Mouse (Mus musculus): ENCODE results near the gene Hspd1.
"Not testable (repeated sequence)": the region's sequence is repeated elsewhere in the genome, so short reads cannot be mapped to it uniquely, and the experiment has no call there.

Gene Hspd1

DNA sequence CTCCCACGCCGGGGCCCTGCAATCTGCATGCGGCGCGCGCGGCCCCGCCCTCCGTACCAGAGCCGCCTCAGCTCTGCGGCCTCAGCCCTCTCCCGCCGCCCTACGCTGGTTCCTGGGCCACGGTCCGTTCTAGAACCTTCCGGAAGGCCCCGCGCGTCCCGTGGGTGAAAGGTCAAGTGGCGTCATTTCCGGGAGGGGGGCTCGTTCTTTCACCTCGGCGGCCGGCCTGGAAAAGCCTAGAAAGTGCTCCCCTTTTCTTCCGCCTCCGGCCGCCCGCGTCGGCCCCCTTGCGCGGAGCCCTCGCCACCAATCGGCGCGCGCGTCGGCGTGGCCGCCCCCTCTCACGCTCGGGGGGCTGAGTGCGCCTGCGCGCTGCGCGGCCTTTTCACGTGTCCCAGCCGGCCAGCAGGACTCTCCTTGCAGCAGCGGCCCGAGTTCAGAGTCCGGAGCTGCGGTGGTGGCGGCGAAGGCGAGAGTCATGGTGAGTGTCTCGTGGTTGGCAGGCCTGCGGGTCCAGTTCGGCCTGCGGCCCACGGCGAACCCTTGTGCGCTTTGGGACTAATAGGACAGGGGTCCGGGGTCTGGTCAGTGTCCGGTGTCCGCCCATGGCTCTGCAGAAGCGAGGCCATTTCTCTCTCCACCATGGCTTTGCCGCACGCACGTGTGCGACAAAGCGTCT lies at the start of gene Hspd1, which contains the start of gene Hspe1:
TSS of gene Hspd1 (minus strand) at position 312 of the 679 bp plus-strand sequence.
TSS of gene Hspe1 (plus strand) at position 201 of the 679 bp plus-strand sequence.
- peak; percentile 97 for DNase-seq (ENCODE audit: low spot score)

- DNase-seq (ENCODE audit: low spot score): no peak
Measured at GRCm38 (mm10) chr1:55135846-55136245, 47.8 kb upstream of the Hspd1 start.

GRCm38 (mm10) chr1:55134301-55134700 lies 46.3 kb upstream of the Hspd1 start:
- no peak for DNase-seq (ENCODE audit: low spot score)

- DNase-seq (ENCODE audit: low spot score): no peak
Measured at GRCm38 (mm10) chr1:55133173-55133572, 45.1 kb upstream of the Hspd1 start.

- no peak for DNase-seq (ENCODE audit: low spot score)
Measured at GRCm38 (mm10) chr1:55132308-55132707, 44.3 kb upstream of the Hspd1 start.

DNA sequence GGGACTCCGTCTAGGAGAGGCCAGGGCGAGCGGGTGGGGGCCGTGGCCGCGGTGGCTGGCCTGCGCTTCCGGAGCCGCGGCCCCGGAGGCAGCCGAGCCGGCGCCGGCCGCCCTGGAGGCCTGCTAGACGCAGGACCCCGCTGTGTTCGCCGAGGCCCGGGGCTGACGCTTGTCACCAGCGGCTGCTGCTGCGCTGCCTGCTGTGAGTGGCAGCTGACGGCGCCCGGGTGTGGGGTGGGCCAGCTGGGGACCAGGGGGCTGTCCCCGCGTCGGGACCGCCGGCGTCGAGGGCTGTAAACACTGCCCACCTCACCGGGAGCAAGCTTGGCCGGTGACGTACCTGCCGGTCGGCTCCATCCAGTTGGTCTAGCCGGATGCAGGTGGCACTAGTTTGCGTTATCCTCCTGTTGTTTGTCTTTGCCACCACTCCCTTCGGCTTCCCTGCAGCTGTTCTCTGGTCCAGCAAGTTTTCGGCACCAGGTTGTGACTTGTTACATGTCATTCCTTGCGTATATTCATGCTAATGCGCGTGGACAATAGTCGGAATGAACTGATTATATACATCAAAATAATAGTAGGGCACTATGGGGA lies 43.5 kb upstream of the Hspd1 start:
- no peak for DNase-seq (ENCODE audit: low spot score)

GRCm38 (mm10) chr1:55130943-55131401 lies 42.9 kb upstream of the Hspd1 start, which contains the start of gene Mob4:
Gene Mob4, plus strand, starts transcription at chr1:55131231.
- DNase-seq (ENCODE audit: low spot score): peak; percentile 87

DNA sequence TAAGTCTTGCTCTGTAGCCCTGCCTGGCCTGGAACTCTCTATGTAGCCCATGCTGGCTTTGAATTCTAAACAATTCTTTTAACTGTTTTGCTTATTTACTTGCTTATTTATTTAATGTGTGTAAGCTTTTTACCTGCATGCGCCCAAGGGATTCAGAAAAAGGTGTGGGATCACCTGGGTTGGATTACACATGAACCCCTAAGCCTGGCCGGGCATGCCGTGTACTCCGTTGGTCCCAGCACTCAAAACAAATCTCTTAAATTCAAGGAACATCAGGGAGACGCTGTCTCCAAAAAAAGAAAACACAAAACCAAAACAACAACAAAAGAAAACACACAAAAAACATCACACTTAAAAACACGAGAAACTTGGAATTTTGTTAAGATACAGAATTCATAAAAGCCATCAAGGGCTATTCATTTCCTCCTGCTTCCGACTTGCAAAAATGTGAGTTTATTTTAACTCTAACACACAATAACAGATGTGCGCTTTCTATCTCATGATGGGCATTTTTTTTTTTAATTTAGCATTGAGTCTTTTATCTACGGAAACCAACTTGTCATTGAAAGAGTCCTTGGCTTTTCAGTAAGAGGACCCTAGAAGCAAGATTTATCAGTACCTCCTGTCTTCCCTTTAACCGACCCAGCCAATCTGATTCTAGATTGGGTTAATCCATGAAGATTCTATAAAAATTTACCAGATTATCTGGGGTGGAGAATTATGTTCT lies 42.3 kb upstream of the Hspd1 start:
- DNase-seq (ENCODE audit: low spot score): no peak

GRCm38 (mm10) chr1:55129716-55130115 lies 41.7 kb upstream of the Hspd1 start:
- DNase-seq (ENCODE audit: low spot score): no peak

- DNase-seq (ENCODE audit: low spot score): not testable (repeated sequence)
Measured at GRCm38 (mm10) chr1:55124136-55124535, 36.1 kb upstream of the Hspd1 start.

DNA sequence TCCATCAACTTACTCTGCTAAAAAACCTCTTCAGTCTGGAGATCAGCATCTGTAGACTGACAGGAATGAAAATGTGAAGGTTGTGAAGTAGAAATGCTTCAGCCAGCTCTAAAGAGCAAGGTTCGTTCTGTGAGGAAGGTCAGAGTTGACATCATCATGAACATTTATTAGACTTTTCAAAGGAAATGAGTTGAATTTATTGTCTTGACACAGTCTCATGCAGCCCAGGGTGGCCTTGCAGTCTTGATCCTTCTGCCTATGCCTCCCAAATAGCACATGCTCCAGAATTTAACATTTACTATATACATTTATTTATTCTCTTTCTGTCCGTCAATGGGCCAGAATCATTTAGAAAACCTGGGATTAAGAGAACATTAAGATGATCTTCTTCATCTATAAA lies 35.5 kb upstream of the Hspd1 start:
- DNase-seq (ENCODE audit: low spot score): no peak

DNA sequence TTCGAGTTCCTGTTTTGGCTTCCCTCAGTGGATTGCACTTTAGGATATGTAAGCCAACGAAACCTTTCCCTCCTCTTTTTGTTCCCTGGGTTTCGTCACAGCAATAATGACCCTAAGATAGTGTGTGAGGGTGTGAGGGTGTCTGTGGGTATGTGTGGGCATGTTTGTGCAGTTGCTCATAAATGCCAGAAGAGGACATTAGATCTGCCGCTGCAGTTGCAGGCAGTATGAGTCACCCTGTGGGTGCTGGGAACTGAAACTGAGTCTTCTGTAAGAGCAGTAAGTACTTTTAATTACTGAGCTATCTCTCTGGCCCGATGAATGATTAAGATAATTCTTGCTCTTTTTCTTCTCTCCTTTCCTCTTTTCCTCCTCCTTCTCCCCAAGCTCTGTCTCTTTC lies 35.0 kb upstream of the Hspd1 start:
- DNase-seq (ENCODE audit: low spot score): no peak

DNA sequence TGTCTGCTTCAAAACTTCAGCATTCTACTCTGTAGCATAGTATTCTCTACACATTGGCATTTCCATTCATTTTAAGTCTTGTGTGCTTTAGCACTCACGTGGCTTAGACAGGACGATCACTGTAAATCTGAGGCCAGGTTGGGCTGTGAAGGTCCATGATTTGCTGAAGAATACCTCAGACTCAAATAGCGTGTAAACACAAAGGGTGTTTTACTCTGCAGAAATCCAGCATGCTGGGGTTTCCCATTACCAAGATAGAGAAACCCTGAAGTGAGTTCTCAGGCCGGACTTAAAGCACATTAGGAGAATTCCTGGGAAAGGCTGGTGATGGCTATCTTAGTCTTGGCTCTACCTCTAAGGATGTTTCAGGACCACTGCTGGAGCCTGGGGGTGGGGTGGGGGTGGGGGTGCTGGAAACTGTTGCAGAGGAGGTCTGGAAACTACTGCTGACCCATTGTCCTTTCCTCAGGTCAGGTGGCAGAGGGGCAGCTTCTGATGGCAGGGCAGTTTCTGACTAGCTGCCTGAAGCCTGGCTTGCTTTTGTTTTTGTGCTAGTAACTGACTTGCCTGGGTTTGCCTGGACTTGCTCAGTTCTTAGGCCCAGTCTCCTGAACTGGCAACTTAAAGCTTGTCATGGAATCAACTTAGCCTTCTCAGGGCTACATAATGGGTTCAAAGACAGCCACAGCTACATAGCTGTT lies 21.2 kb upstream of the Hspd1 start:
- DNase-seq (ENCODE audit: low spot score): no peak

- DNase-seq (ENCODE audit: low spot score): no peak
Measured at GRCm38 (mm10) chr1:55108473-55108872, 20.4 kb upstream of the Hspd1 start.

- no peak for DNase-seq (ENCODE audit: low spot score)
Measured at GRCm38 (mm10) chr1:55107644-55108043, 19.6 kb upstream of the Hspd1 start.

- no peak for DNase-seq (ENCODE audit: low spot score)
Measured at GRCm38 (mm10) chr1:55106919-55107585, 19.0 kb upstream of the Hspd1 start.

DNA sequence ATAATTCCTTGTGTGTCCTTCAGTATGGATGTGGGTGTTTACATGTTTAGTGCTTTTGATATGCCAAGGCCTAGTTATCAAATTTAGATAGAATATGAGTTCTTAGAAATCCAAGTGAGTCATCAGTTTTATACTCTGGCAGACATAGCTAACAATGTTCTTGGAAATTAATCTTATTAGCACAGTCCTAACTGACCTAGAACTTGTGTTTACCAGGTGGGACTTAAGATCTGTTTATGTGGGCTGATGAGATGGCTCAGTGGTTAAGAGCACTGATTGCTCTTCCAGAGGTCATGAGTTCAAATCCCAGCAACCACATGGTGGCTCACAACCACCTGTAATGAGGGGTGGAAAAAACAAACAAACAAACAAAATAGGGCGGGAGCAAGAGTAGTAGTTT lies 4.4 kb upstream of the Hspd1 start:
- DNase-seq (ENCODE audit: low spot score): no peak

DNA sequence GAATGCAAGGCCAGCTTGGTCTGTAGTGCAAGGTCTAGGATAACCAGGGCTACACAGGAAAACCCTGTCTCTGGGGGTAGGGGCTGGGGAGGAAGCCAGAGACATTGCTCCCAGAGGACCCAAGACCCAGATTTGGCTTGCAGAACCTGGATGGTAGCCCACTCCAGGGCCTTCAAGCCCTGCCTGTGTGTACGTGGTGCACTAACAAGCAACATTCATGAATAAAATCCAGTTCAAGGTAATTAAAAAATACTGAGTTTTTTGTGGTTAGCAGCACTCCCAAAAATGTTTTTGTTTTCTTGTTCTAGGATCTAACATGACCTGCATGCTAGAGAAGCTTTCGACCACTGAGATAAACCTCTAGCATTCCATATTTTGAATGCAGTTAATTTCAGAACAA lies 4.0 kb upstream of the Hspd1 start:
- DNase-seq (ENCODE audit: low spot score): peak; percentile 48

DNA sequence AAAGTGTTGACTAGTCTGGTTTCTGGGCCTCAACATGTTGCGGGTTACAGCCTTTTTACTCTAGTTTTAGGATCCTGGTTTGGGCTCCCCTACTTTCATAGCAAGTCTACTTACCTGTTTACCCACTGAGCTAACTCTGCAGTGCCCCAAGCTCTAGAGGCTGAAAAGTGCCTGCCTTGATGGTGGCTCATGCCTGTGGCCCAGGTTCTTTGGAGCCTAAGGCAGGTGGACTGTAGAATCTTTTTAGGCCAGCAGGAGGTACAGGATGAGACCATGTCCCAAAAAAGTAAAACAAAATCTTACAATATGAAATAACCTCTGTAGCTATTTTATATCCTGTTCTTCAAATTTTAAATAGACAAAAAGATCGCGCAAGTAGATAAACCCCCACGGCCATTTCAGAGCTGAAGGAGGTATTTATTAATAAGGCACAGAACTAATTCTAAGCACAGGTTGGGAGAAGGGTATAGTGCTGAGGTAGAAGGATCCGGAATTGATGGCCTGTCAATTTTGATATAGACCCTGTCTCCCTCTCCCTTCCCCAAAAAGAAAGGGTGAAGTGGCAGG lies 1.5 kb upstream of the Hspd1 start:
- no peak for DNase-seq (ENCODE audit: low spot score)

DNA sequence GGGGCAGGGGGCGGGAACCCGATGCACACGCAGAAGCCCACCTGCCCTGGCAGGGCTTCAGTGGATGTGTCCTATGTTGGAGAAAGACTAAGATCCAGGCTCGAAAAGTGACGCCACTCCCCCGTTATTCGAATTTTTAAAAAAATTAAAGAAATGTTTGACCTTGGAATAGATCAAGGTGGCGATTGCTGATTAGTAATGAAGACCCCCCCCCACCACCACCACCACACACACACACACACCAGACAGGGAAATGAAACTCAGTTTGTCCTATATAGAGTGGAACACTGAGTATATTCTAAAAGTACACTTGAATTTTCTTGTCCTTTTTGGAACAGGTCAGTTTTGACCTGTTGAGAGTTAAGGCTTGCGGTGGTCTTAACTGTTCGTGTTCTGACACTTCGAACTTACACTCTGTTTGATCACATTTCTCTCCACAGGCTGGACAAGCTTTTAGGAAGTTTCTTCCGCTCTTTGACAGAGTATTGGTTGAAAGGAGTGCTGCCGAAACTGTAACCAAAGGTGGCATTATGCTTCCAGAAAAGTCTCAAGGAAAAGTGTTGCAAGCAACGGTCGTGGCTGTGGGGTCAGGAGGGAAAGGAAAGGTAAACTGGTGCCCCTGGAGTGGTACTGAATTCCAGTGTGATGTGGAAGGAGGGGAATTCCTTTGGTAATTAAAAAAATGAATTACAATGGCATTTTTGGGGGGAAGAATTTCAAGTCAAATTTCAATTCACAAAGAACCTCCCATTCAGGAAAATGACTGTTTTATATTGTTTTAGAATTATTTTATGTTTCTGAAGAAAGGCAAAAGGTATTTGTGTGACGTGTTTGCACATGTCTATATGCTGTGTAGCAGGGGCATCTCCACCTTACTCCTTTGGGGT lies 811 bp upstream of the Hspd1 start:
- no peak for DNase-seq (ENCODE audit: low spot score)
